Mouse (Mus musculus) cerebellum, adult 2 months (tissue): ENCODE data around the gene Iffo2.

Experiments used
- CTCF ChIP-seq: fragments of 200-500 bp; IDR thresholded peaks from 2 replicates; pipeline ENCODE4 v1.5.1; 2011; ENCODE audit warnings: low read depth, mild to moderate bottlenecking, control low read depth, low read length, moderate library complexity, borderline replicate concordance; ENCODE audit not compliant: insufficient read depth
- POLR2A ChIP-seq: fragments of 200-500 bp; IDR thresholded peaks from 2 replicates; pipeline ENCODE4 v1.6.1; 2011; ENCODE audit warnings: low read length, control low read depth, borderline replicate concordance; ENCODE audit not compliant: insufficient read depth

DNA sequence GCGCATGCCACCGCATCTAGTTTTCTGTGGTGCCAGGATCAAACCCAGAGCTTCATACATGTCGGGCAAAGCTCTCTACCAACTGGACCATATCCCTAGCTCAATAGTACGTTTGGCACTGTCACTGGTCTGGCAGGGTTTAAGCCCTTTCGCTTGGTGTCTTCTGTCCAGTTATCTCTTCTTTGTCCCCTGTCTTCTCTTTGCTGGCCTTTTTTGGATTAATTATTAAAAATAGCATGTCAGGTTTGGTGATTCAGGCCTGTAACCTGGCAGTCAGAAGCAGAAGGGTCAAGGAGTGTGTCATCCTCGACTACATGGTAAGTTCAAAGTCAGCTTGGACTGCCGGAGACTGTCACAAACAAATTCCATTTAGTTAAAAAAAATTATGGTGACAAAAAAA, 10.4 kb downstream of the Iffo2 start:
- TF ChIP-seq CTCF (no peak), POLR2A (no peak)
